Mouse (Mus musculus) brain, embryonic 18.5 days (tissue): ENCODE measurements around the gene Capzb.

Experiments used
- DNase-seq: peaks from one replicate; pipeline ENCODE4 v3.0.0-alpha.2; 2012; ENCODE audit warnings: low read depth, low spot score

Capzb gene

DNA sequence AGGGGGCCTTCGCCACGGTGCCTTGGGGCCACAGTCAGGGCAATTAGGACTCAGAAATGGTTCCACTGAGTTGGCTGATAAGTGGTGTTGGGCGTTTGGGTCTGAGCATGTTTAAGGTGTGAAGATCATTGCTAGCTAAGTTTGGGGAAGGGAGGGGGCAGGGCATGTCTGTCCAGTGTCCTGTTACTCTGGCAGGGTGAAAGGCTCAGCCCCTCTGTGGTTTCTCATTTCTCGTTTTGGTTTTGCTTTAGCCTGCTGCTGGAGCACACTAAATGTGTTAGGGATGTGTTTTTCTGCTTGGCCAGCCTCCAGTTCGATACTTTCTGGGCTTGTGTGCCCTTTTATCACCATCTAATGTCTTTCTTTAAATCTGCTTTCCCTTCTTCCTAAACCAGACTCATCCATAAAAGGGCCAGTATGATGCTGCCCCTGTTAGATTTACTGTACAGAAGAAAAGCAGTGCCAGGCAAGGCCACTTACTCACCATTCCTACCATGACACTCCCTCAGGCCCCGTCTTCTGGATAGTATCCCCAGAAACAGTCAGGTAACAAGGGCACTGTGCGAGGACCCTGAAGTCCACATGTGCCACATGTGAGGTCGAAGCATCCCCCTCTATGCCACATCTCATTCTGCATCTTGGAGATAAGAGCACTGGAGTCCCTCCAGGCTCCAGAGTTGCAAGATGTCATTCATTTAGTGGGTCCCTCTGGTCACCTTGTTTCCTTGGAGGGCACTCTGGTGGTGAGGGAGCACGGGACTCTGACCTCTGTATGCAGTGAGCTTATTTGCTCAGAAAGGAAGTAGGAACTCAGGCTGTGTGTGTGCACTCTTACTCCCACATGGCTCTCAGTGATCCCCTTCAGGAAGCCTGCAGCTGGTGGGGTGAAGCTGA is 15.8 kb downstream of the Capzb start:
- no peak for DNase-seq

DNA sequence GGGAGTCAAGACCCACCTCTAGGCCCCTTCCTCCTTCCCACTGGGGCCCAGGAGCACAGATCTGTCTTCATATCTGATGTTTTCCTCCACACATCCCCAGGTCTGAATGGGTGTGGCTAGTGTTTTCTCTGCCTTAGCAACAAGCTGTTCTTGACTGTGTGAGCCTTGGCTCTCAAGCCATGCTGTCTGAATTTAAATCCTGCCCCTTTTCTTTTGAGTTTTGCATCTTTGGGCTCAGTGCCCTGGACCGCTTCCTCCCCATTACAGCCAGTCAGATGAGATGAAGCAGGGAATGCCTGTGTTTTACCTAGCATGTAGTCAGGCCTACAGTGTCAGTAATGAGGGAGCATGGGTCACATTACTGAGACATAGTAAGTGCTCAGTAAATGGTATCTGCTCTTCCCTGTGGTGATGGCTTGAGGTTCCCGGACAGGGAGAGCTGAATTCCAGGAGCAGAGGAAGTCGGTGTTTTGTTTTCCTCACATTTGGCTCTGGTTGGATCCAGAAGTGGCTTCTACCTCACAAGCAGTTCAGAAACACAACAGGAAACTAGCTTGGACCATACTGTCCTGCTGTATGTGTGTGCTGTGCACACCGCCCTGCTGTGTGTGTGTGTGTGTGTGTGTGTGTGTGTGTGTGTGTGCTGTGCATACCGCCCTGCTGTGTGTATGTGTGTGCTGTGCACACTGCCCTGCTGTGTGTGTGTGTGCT is 16.6 kb downstream of the Capzb start:
- no peak for DNase-seq

DNA sequence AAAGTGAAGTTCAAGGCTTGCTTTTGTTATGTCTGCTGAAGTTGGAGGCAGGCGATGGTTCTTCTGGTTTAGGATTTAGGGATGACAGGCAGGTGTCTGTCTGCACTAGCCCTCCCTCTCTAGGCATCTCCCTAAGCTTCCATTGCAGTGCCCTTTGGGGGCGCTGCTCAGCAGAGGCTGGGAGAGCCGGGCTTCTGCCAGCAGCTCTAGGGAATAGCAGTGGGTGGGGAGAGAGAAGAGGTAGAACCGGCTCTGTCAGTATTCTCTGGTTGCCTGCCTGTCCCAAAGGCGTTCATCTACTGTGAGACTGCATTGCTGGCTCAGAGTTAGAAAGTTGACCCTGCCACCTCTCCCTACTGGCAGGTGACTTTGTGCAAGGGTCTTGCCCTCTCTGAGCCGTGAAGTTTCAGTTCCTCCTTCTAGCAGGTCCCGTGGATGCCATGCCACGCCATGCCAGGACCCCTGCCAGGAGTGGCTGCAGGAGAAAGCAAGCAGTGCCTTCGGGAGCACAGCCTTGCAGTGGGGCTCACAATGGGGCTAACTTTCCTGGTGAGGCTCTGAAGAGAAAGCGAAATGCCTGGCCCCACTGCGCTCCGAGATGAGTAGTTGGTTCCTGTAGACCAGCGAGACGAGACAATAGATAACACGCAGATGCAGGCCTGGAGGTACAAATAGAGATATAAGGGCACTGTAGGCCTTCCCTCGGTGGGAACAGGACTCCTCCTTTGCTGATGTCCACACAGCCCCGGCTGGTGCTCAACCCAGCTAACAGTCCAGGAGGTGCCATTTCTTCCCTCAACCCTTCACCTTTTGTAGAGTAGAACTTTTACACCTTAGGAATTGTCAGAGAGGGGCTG is 19.5 kb downstream of the Capzb start:
- DNase-seq: no peak

DNA sequence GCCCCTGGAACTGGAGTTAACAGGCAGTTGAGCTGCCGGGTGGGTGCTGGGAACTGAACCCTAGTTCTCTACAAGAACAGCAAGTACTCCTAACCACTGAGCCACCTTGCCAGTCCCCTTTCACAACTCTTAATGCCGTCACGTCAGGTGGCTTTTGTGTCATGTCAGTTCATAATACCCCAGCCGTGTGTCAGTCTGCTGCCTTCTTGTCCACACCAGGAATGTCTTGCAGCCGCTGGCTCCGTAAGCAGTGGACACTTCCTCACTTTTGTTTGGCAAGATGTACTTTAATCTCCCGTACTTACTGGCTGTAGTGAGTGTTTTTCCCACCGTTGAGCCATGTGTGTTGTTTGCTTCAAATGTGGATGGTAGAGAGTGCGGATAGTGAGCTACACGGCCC is 20.4 kb downstream of the Capzb start:
- DNase-seq: no peak

DNA sequence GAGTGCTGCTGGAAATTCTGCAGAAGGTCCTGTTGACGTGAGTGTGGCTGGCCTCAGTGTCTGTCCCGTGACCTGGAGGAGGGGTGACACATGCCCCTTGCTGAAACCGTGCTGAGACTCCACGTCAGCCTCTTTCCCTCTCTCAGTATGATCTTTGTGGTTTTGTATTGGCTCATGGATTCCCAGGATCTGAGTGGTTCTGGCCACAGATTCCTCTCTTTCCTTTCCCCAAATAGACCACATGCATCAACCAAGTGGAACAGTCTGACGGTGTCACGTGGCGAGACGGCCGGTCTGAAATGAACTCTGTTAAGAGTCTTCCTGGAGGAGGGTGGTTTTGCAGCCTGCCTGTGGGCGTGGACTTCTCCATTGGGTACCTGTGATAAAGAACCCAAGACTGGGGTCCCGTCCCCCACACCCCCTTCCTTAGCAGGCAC is 21.3 kb downstream of the Capzb start:
- DNase-seq: no peak

DNA sequence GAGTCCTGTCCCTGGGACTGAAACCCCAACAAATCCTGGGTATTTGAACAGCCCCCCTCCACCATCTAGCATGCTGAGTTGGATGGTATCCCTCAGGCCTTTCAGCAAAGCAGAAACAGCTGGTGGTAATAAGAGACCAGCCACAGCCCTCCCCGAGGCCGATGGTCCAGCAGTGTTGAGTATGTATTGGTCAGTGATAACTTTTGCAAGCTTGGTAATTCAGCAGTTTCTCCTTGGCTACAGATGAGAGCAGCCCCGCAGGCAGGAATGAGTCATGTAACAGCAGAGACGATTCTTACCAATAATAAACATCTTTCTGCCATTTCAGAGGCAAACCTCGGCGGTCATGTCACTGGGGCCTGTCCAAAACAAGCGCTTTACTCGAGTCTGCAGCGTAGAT is 23.9 kb downstream of the Capzb start:
- DNase-seq: no peak

DNA sequence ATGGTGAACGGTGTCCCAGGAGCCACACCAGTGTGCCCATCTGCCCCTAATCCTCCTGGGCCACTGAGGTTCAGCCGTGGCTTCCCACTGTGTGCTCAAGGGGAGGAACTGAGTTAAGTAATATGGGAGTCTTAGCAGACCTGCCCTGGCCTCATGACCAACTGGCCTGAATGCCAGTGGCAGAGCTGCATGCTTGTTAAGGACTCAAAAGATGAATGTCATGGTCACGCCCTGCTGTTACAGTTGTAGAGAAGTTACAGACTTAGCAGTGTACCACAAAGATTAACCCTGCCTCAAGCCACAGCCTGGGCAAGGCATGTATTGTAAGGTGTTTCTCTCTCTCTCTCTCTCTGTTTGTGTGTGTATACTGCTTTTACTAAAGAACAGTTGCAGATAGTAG is 25.8 kb downstream of the Capzb start:
- DNase-seq: no peak

DNA sequence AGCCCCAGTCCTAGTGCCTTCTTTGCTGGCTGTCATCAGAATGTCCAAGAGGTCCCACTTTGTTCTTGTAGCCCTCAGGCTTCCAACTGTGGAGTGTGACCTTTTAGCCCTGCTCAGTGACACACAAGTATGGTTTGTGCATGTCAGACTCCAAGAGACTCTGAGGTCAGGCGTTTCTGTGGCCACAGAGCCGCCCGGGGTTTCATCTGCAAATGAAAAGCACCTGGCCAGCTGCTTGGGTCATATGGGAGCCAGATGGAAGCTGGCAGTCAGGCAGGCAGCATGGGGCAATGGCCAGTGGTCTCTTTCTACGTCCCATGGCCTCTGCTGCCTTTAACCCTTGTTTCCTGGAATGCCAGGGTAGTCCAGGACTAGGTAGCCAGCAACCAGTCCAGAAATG is 27.0 kb downstream of the Capzb start:
- no peak for DNase-seq

DNA sequence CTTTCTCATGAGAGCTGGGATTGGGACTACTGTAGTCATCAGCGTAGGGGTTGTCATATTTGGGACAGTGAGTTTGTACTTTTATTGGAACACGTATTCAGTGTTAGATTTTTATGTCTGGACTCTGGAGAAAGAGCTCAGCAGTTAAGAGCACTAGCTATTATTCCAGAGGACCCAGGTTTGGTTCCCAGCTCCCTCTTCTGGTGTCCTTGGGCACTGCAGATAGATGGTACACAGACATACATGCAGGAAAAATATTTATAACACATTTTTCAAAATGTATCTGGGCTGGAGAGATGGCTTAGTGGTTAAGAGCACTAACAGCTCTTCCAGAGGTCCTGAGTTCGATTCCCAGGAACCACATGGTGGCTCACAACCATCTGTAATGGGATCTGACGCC is 28.3 kb downstream of the Capzb start:
- DNase-seq: no peak

DNA sequence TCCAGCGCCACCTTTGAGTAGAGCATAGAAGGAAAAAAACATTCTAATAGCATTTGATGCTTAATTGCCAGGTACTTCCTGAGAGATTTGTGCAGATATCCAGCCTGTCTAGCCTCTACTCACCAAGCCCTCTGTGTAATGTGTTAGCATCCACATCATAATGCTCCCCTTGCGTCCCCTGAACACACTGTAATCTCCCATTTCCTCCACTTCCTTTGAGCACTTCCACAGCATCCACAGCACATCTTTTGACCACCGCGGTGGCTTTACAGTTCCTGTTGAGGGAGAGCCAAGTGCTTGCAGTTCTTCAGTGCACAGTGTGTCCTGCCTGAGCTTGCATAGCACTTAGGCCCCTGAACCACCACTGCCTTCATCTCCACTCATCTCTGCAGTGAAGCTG is 29.1 kb downstream of the Capzb start:
- DNase-seq: no peak

DNA sequence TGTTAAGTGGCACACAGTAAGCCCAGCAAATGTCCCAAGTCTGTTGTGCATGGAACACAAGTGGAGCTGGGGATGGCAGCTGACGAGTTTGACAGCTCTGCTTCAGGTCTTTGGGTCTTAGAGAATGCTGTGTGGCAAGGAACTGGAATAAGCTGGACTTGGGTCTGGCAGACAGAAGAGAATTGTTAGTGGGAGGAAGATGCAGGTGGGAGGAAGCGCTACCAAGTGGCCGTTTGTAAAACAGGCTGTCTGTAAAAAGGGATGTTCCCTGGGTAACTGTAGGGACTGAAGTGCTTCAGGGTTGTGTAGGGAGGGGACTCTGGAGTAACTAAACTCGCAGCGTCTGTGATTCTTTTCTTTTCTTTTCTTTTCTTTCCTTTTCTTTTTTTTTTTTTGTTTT is 32.4 kb downstream of the Capzb start:
- DNase-seq: no peak

DNA sequence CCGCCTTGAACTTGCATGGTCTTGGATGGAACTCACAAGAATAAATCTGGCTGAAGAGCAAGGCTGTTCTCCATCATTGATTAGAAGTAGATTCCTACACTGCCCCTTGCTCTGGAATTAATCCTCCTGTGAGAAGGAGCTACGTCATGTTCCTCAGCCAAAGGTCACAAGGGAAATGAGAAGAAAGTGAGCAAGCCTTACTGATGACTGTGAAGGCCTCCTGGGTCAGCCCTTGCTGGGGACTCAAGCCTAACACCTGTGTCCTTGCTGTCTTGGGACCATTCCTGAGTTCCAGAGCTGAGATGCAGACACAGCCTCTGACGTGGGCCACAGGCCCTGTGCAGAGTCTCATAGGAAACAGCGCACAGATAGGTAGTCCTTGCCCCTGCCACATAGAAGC is 33.2 kb downstream of the Capzb start:
- no peak for DNase-seq

DNA sequence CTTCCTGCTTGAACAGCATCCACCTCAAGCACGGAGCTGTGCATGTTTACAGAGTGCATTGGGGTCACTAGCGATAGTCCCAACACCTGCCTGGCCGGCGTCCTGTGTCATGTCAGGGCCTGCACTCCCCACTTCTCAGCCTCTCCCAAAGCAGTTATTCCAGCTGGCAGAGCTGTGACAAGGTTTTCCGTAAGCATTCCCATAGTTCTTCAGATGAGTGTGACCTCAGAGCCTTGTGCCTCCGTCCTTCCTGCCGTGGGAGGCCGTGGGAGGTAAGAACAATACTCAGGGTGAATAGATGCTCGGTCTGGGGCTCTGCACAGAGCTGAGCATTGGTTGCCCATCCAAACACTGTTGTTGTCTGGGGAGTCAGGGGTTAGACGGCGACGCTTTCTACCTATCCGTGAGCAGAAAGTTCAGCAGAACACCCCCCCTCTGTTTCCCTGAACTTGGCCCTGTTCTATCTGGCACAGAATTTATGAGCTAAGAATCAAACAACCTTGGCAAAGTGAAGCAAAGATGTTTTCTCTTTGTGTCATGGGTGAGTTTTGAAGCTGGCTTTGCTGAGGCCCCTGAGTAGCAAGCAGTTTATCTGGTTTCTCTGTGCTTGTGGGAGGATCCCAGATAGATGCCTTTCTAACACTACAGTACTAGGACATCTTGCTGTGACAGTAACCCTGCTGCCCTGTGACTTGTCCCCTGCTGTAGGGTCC is 34.0 kb downstream of the Capzb start:
- no peak for DNase-seq

DNA sequence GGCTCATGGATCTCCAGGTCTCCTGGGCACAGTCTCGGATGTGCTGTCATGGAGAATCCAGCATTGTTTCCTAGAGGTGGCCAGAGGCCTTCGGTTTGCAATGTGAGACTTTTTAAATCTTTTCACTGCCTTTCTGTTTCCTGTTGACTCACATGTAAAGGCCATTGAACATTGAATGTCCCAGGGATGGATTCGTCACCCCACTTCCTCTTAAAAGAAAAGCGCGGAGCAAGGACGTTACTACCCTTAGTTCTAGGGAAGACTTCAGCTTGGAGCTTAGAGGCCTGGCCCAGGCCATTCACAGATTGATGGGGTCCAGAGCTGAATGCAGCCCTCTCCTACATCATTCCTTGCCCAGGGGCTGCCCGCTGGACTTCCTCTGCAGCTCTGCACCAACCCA is 35.2 kb downstream of the Capzb start:
- no peak for DNase-seq

DNA sequence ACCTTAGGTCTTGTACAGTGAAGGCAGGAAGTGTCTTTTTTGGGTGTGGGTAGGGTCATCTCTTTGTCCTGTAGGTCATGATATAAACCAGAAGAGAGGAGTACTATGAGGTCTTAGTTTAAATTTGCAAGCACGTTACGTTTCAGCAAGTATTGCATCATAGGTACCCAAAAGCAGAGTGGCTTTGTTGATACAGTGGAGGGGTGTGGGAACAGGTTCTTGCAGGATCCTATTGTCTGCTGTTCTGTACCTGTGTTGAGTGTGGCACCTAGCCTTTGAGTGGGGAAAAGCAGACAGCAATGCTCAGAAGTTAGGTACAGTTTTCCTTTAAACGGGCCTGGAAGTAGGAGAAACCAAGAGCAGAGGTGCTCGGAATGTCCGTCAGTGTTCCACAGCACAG is 36.6 kb downstream of the Capzb start:
- no peak for DNase-seq

DNA sequence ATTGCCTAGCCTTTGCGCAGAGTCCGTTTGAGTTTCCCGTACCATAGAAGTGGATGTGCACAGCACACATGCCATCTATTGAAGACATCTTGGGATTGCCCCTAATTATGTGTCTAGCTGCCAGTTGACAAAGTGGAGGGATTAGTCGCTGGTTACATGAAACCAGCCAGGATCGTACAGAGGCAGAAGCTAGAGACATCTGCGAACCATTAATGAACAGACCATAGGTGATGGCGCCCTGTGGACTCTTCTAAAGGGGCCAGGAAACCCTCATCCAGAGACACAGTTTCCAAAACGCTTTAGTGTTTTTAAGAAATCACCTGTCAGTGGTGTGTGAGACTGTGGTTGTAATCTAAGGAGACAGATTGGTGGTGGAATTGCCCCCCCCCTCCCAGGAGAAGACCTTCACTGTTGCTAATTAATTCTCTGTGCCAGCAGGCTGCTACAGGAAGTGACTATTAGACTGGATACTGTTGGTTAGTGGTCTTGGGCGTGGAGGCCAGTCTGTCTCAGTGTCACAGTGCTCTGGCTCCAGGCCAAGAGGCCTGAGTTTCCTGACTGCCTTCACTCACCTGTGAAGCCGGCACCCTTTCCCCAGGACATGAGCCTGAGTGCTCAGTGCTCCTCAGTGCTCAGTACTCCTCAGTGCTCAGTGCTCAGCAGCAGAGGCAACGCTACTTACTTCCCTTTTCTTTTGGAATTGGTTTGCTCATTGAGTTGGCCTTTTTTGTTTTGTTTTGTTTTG is 37.8 kb downstream of the Capzb start:
- no peak for DNase-seq

DNA sequence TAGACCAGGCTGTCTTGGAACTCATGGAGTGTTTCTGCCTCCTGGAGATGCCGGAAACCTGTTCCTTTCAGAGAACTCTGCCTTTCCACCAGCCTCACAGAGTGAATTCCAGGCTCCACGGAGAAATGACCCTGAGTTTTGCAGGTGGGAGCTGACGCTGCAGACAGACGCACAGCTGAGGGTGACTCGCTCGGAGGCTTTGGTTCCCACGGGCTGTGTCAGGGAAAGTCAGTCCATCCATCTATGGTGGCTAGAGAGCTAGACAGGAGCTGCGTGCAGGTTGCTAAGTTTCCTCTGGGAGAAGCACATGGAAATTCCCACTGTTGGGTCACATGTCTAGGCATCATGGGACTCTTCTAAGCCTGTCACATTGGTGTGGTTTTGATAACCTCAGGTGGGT is 38.5 kb downstream of the Capzb start:
- no peak for DNase-seq

DNA sequence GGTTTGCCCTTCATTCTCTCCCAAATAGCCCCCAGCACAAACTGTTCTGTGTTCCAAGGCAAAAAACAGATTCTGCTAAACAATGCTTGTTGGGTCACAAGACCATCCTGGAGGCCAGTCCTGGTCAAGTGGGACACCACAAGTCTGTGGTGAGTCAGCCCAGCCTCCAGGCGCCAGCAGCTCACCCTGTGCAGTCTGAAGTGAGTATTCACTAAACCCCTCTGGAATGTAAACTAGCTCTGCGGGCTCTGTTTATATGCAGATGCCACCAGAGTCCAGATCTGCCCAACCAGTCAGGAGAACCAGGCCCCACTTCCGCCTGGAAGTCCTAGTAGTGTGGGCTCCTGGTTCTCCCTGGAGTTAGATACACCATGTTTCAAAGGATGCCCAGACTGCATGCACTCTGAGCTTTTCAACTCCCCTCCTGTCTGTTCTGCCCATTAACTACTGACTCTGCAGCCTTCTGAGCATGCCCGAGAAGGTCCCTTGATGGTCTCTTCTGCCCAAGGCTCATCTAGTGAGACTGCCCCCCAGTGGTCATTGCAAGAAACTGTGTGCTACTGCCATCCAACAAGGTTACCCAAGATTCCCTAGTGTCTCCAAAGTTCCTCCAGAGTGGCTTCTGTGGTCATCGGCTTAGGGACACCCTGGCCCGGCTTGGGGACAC is 39.9 kb downstream of the Capzb start:
- no peak for DNase-seq

DNA sequence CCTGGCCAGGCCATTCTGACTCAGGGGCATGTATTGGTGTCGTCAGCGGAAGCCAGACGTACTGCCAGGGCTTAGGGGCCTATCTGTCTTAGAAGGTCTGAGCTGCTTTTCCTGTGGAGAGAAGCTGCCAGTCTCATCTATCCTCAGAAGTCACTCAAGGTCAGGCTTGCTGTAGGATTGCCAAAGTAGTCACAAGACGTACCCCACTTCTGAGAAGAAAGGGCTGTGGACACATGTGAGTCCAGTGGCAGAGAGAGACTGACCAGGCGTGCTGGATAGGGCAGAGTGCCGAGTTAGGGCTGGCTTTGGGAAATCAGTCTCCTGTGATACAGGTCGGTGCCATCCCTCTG is 40.4 kb downstream of the Capzb start:
- no peak for DNase-seq

DNA sequence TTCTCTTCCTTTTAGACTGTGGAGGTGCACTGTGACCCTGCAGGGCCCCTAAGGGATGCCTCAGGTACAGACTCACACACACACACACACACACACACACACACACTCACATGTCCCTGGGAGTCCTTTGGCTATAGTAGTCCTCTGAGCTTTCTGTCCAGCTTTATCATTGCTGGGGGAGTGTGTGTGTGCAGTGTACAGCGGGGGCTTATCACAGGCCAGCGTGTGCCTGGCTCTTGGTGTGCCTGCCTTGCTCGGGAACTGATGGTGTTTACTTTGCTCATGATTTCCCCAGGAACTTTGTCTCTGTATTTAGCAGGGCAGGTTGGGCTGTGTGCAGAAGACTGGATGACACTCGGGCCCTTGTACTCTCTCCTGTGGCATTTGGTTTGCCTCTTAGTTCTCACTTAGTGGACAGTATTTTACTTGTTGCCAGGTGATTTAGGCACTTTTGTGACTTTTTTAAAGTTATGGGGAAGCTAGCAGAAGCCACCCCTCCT is 41.1 kb downstream of the Capzb start:
- DNase-seq: no peak
